Mouse (Mus musculus): Measurements from ENCODE around the gene Taar7f.

- no peak for TF ChIP-seq CTCF (IDR thresholded peaks at IDR 0.05; ENCODE audit: low read depth)
- no peak for TF ChIP-seq EP300 (optimal IDR thresholded peaks at IDR 0.05)
These were observed 37.2 kb downstream of the Taar7f start for GRCm38 (mm10) chr10:24086555-24086954.

Measured in stomach, postnatal 0 days (tissue).